11 mouse cellular contexts compared by ENCODE assay signal in the genomic region with DNA sequence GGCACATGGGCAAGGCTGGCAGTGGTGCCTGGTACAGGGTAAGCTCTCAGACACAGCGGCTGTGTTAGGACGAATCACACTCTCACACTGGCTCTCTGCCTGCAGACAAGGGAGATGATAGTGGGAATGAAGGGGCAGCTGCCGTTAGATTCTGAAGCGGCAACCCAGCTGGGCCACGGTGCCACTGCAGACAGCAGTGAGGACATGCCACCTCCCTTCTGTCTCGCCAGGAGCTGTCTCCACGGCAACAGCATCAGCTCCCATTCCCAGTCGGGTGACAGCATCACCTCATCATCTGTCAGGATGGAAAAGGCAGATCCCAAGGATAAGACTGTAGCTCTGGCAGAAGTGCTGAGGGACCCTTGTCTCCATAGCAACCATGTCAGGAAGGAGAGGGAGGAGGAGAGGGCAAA. TPM values are rescaled to one million over a fixed set of nuclear protein-coding genes. Genes with fewer than 3 reads are reported as not detected.
DNase-seq lines count a peak whose midpoint lies in the region; ATAC-seq and TF ChIP-seq lines count a peak whose summit lies in the region.
"Had no signal": no experiment of that assay in that cellular context is flagged by ENCODE, and none has a peak within 500 bp of the region (broad histone marks: within the 10 kb centered on the region; RNA-seq: fewer than 3 reads in every experiment).

No protein-coding gene starts in this region.

- no peak overlapping the region; the same call in 1 of the 2 replicates for H3K4me3 ChIP-seq in layer of hippocampus, adult 2 months
- no peak overlapping the region for H3K4me3 ChIP-seq in forebrain, embryonic 16.5 days (replicated peaks; ENCODE audit: low read length)

- H3K27me3 ChIP-seq in forebrain, embryonic 16.5 days (replicated peaks; ENCODE audit: control insufficient read depth, insufficient read depth, low read length) = no peaks in the 10 kb centered on the region

- TF ChIP-seq CTCF in layer of hippocampus, adult 2 months (conservative IDR thresholded peaks at IDR 0.05) = no peak

- H3K4me1 ChIP-seq in forebrain, embryonic 16.5 days (replicated peaks; ENCODE audit: control insufficient read depth, insufficient read depth, low read length) = peaks cover 38% of the 10 kb centered on the region

- H3K9ac ChIP-seq in forebrain, embryonic 16.5 days (replicated peaks; ENCODE audit: low read depth, low read length) = peak overlapping the region; percentile 3

- peak; percentile 88 for ATAC-seq in forebrain, embryonic 16.5 days

- peak; percentile 59 to 70 for DNase-seq in layer of hippocampus, adult 2 months (ENCODE audit: low spot score in 2 of 2)
- DNase-seq in layer of hippocampus, postnatal 25 days (ENCODE audit: extremely low spot score in 1 of 2, low spot score in 1 of 2) = no peak
- DNase-seq in left cerebral cortex, postnatal 14 days (ENCODE audit: low spot score in 2 of 2) = peak; percentile 68 to 89
- peak; percentile 40 for DNase-seq in retina, postnatal 7 days (ENCODE audit: low read depth, low spot score)
- DNase-seq in ovary, adult 18-20 months (ENCODE audit: low spot score) = no peak
- no peak for DNase-seq in spleen, postnatal 4 days (ENCODE audit: low spot score in 2 of 2)
- DNase-seq in kidney, postnatal 4 days = no peak
- DNase-seq: liver had no signal

- H3K4me2 ChIP-seq in forebrain, embryonic 16.5 days (ENCODE audit: low read length) = peak overlapping the region; percentile 32

- intact Hi-C loops in left cerebral cortex, postnatal 14 days (cut with DNase I) = loop anchor here (5.0 kb wide), 1 partner anchor 42 kb away; no protein-coding TSS in a partner anchor

- no peaks in the 10 kb centered on the region for H3K9me3 ChIP-seq in forebrain, embryonic 16.5 days (ENCODE audit: control insufficient read depth, low read length)

- 11% methylated on average over 8 of the region's 8 CpGs for WGBS in forebrain, embryonic 16.5 days

- H3K36me3 ChIP-seq in forebrain, embryonic 16.5 days (ENCODE audit: control insufficient read depth, insufficient read depth) = peaks cover 15% of the 10 kb centered on the region

- peak overlapping the region; percentile 88 for H3K27ac ChIP-seq in layer of hippocampus, adult 2 months
- peak overlapping the region; percentile 92 for H3K27ac ChIP-seq in forebrain, embryonic 16.5 days (ENCODE audit: low read length)

RNA-seq across cellular contexts. Expression of a gene that starts 29.2 kb away (rescaled TPM):
- 10 to 100 TPM; 31.4 to 36.3 TPM for total RNA-seq in layer of hippocampus, adult 2 months (2021)
- 10 to 100 TPM; 36.3 to 46.3 TPM for total RNA-seq in layer of hippocampus, postnatal 25 days (2021)
- polyA plus RNA-seq in forebrain, embryonic 16.5 days (2015; fragmentation: Nextera tagmentation; extraction: Ambion mirVana) = 4.7 and 5.8 TPM in 2 replicates
- total RNA-seq in left cerebral cortex, postnatal 14 days (2021) = 10 to 100 TPM; 38.8 to 41.1 TPM

RNA-seq across cellular contexts. Expression of a gene that starts 37.0 kb away (rescaled TPM):
- not detected for total RNA-seq in layer of hippocampus, adult 2 months (2021)
- not detected for total RNA-seq in layer of hippocampus, postnatal 25 days (2021)
- not detected in 2 replicates for polyA plus RNA-seq in forebrain, embryonic 16.5 days (2015; fragmentation: Nextera tagmentation; extraction: Ambion mirVana)
- not detected for total RNA-seq in left cerebral cortex, postnatal 14 days (2021)
- total RNA-seq: ES-E14 had no signal
- polyA plus RNA-seq: heart, embryonic 14.5 days had no signal

RNA-seq across cellular contexts. Expression of a gene that starts 42.9 kb away (rescaled TPM):
- 1 to 10 TPM; 2.8 to 3.7 TPM for total RNA-seq in layer of hippocampus, adult 2 months (2021)
- total RNA-seq in layer of hippocampus, postnatal 25 days (2021) = 1 to 10 TPM; 4.0 to 7.2 TPM
- polyA plus RNA-seq in forebrain, embryonic 16.5 days (2015; fragmentation: Nextera tagmentation; extraction: Ambion mirVana) = 20.3 and 22.8 TPM in 2 replicates
- 1 to 10 TPM; 5.2 to 5.5 TPM for total RNA-seq in left cerebral cortex, postnatal 14 days (2021)

RNA-seq across cellular contexts. Expression of a gene that starts 58.0 kb away (rescaled TPM):
- total RNA-seq in layer of hippocampus, adult 2 months (2021) = 100 to 1,000 TPM; 416 to 430 TPM
- total RNA-seq in layer of hippocampus, postnatal 25 days (2021) = 100 to 1,000 TPM; 449 TPM
- polyA plus RNA-seq in forebrain, embryonic 16.5 days (2015; fragmentation: Nextera tagmentation; extraction: Ambion mirVana) = 150 and 152 TPM in 2 replicates
- 100 to 1,000 TPM; 569 to 619 TPM for total RNA-seq in left cerebral cortex, postnatal 14 days (2021)

Comparison
In these comparisons a context has a peak if more than half of its experiments do, and no peak if none do; other contexts are left out.
1. DNase-seq: peak in layer of hippocampus, adult 2 months (2 of 2), left cerebral cortex, postnatal 14 days (2 of 2) and retina, postnatal 7 days (single experiment); none in layer of hippocampus, postnatal 25 days (0 of 2), ovary, adult 18-20 months (single experiment), spleen, postnatal 4 days (0 of 2) and kidney, postnatal 4 days (0 of 2).